Mouse (Mus musculus) thymus, adult 2 months (tissue): ENCODE data around the gene Vwf. TPM values are rescaled to one million over a fixed set of nuclear protein-coding genes. Genes with fewer than 3 reads are reported as not detected.
A peak's percentile ranks its signal among the peaks of the same experiment; 100 is the strongest.

ENCODE experiments used
- DNase-seq: peaks from one replicate; pipeline ENCODE4 v3.0.0; 2021
- H3K27ac ChIP-seq: fragments of 200-500 bp; 2 replicates; pipeline ENCODE4 v1.5.1; 2012; ENCODE audit warnings: low read length, control low read depth; ENCODE audit not compliant: control insufficient read depth, insufficient read depth
- H3K27me3 ChIP-seq: fragments of 200-500 bp; 2 replicates; pipeline ENCODE4 v1.6.1; 2012; ENCODE audit warnings: mild to moderate bottlenecking, low read length, moderate library complexity, mixed read lengths; ENCODE audit not compliant: control insufficient read depth, insufficient read depth
- H3K36me3 ChIP-seq: fragments of 200-500 bp; 2 replicates; pipeline ENCODE4 v1.6.1; 2012; ENCODE audit warnings: mild to moderate bottlenecking, low read length, moderate library complexity; ENCODE audit not compliant: control insufficient read depth, insufficient read depth
- H3K4me1 ChIP-seq: fragments of 200-500 bp; replicated peaks from 2 replicates; pipeline ENCODE4 v1.6.1; 2012; ENCODE audit warnings: low read length; ENCODE audit not compliant: control insufficient read depth, insufficient read depth
- H3K4me3 ChIP-seq: fragments of 200-500 bp; 2 replicates; pipeline ENCODE4 v1.5.1; 2012; ENCODE audit warnings: mild to moderate bottlenecking, low read length, control low read depth, moderate library complexity; ENCODE audit not compliant: control insufficient read depth, insufficient read depth
- CTCF ChIP-seq: fragments of 200-500 bp; IDR thresholded peaks from 2 replicates; pipeline ENCODE4 v1.5.1; 2012; ENCODE audit warnings: mild to moderate bottlenecking, control low read depth, low read length, moderate library complexity, borderline replicate concordance; ENCODE audit not compliant: control insufficient read depth, poor library complexity, insufficient read depth; ENCODE audit errors: extremely low read depth
- POLR2A ChIP-seq: fragments of 200-500 bp; IDR thresholded peaks from 2 replicates; pipeline ENCODE4 v1.6.1; 2012; ENCODE audit warnings: mild to moderate bottlenecking, low read length, control low read depth, moderate library complexity; ENCODE audit not compliant: control insufficient read depth, poor library complexity, insufficient read depth; ENCODE audit errors: extremely low read depth
- WGBS: fragments of 180-500 bp; shearing (Covaris S2); methylation state at CpG from one replicate; pipeline ENCODE4 v1.1.7; 2018; 5-methylcytosine and 5-hydroxymethylcytosine counted together
- polyA plus RNA-seq: library from polyadenylated mRNA; depleted of rRNA; stranded (reverse); fragments of >200 nt; gene quantifications from 2 replicates; pipeline ENCODE4 v1.2.3, GENCODE M21; 2012

Gene Vwf
- polyA plus RNA-seq, 1 experiment: 32.3 TPM

- H3K27ac ChIP-seq: no peak overlapping the region
- H3K36me3 ChIP-seq: no peaks in the 10 kb centered on the region
- H3K27me3 ChIP-seq: no peaks in the 10 kb centered on the region
- no peaks in the 10 kb centered on the region; the same call in 1 of the 2 replicates for H3K4me1 ChIP-seq
- TF ChIP-seq CTCF (peak; percentile 33; the same call in 1 of the 2 replicates), POLR2A (no peak)
- peak; percentile 67 for DNase-seq
- 39% methylated on average over 9 of the region's 9 CpGs for WGBS
- H3K4me3 ChIP-seq: no peak overlapping the region
Observed at GRCm38 (mm10) chr6:125600036-125600558, 53.5 kb downstream of the Vwf start.

GRCm38 (mm10) chr6:125600669-125601068, 54.1 kb downstream of the Vwf start:
- Histone ChIP-seq H3K4me3 (no peak overlapping the region), H3K27me3 (no peaks in the 10 kb centered on the region), H3K27ac (no peak overlapping the region), H3K36me3 (no peaks in the 10 kb centered on the region), H3K4me1 (no peaks in the 10 kb centered on the region; the same call in 1 of the 2 replicates)
- no peak for DNase-seq
- TF ChIP-seq CTCF: no peak
- TF ChIP-seq POLR2A: no peak
- 88% methylated on average over 8 of the region's 8 CpGs for whole genome bisulfite sequencing

GRCm38 (mm10) chr6:125601190-125601589, 54.6 kb downstream of the Vwf start:
- no peak overlapping the region for H3K4me3 ChIP-seq
- DNase-seq: no peak
- no peak overlapping the region for H3K27ac ChIP-seq
- no peaks in the 10 kb centered on the region for H3K27me3 ChIP-seq
- 84% methylated on average over 4 of the region's 4 CpGs for WGBS
- TF ChIP-seq CTCF (no peak), POLR2A (no peak)
- no peaks in the 10 kb centered on the region; the same call in 1 of the 2 replicates for H3K4me1 ChIP-seq
- no peaks in the 10 kb centered on the region for H3K36me3 ChIP-seq

DNA sequence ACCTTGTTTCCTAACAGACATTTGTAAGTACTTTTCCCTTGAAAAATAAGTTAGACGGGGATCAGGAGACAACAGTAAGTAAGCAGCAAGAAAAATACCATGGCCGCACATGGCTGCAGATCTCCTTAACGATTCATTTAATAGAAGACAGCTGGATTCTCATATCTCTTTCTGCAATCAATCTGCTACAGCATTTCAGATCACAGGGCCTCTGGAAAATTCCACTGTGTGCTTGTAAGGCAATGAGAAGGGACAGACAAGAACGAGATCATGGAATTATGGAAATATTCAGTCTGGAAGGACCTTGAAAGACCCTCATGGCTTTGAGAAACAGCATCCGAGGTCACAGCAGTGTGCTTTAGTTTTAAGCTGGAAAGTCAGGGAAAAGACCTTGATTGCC, 55.2 kb downstream of the Vwf start:
- 92% methylated on average over 5 of the region's 5 CpGs for WGBS
- H3K27ac ChIP-seq: no peak overlapping the region
- DNase-seq: no peak
- H3K4me1 ChIP-seq: no peaks in the 10 kb centered on the region; the same call in 1 of the 2 replicates
- no peak overlapping the region for H3K4me3 ChIP-seq
- TF ChIP-seq CTCF (no peak), POLR2A (no peak)
- H3K27me3 ChIP-seq: no peaks in the 10 kb centered on the region
- H3K36me3 ChIP-seq: no peaks in the 10 kb centered on the region

- no peak overlapping the region for H3K4me3 ChIP-seq
- WGBS: 87% methylated on average over 5 of the region's 5 CpGs
- no peaks in the 10 kb centered on the region for H3K36me3 ChIP-seq
- H3K27me3 ChIP-seq: no peaks in the 10 kb centered on the region
- DNase-seq: no peak
- H3K27ac ChIP-seq: no peak overlapping the region
- no peak for TF ChIP-seq CTCF
- TF ChIP-seq POLR2A: no peak
- H3K4me1 ChIP-seq: no peaks in the 10 kb centered on the region; the same call in 1 of the 2 replicates
Observed at GRCm38 (mm10) chr6:125602354-125602753, 55.8 kb downstream of the Vwf start.

- H3K27ac ChIP-seq: no peak overlapping the region
- TF ChIP-seq CTCF: peak; percentile 96
- TF ChIP-seq POLR2A: no peak
- no peak overlapping the region for H3K4me3 ChIP-seq
- no peaks in the 10 kb centered on the region for H3K27me3 ChIP-seq
- WGBS: 3% methylated on average over 18 of the region's 18 CpGs
- peak; percentile 79 for DNase-seq
- no peaks in the 10 kb centered on the region for H3K36me3 ChIP-seq
- H3K4me1 ChIP-seq: no peaks in the 10 kb centered on the region; the same call in 1 of the 2 replicates
Observed at GRCm38 (mm10) chr6:125603234-125603633, 56.7 kb downstream of the Vwf start.

DNA sequence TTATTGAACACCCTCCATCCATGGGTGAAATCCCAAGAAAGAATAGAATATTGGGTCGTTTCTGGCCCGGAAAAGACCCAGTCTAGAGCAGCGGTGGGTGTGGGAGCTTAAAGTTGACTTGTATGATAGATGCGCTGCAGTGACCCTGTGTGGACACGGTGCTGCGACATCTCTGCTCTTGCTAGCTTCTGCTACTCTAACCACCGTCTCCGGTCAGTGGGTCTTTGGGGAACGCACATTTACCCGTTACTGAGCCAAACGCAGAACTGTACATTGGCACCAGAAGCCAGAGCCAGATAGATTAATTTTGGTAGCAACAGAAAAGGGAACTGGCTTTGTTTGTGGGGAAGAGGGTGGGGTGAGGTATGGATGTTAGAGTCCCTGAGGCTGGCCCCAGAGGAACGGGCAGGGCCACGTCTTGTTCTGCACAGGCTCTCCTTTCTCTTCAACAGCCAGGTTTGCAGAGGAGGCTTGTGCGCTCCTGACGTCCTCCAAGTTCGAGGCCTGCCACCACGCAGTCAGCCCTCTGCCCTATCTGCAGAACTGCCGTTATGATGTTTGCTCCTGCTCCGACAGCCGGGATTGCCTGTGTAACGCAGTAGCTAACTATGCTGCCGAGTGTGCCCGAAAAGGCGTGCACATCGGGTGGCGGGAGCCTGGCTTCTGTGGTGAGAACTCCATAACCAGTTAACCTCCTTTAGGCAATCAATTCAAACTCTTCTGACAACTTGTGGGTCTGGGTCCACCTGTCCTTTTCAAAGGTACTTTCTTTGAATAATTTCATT, 57.3 kb downstream of the Vwf start:
- WGBS: 21% methylated on average over 26 of the region's 26 CpGs
- Histone ChIP-seq H3K27me3 (no peaks in the 10 kb centered on the region), H3K4me3 (no peak overlapping the region), H3K36me3 (no peaks in the 10 kb centered on the region), H3K27ac (no peak overlapping the region), H3K4me1 (no peaks in the 10 kb centered on the region; the same call in 1 of the 2 replicates)
- DNase-seq: no peak
- TF ChIP-seq CTCF: no peak
- TF ChIP-seq POLR2A: no peak
